Mouse (Mus musculus) midbrain, embryonic 12.5 days (tissue): ENCODE measurements around the gene Musk. TPM values are rescaled to one million over a fixed set of nuclear protein-coding genes. Genes with fewer than 3 reads are reported as not detected.

Source experiments
- ATAC-seq: fragments of 200-750 bp; cut with Nextera tagmentation; 2 replicates; pipeline ENCODE4 v1.8.0; 2017; ENCODE audit warnings: low read depth, moderate TSS enrichment, moderate library complexity; ENCODE audit not compliant: low FRiP score
- H3K27ac ChIP-seq: fragments of 300-500 bp; sonication (generic); replicated peaks from 2 replicates; pipeline ENCODE4 v1.5.1; 2016; ENCODE audit warnings: mild to moderate bottlenecking
- H3K27me3 ChIP-seq: fragments of 300-500 bp; sonication (generic); 2 replicates; pipeline ENCODE4 v1.6.1; 2016; ENCODE audit warnings: mild to moderate bottlenecking
- H3K36me3 ChIP-seq: fragments of 300-500 bp; sonication (generic); 2 replicates; pipeline ENCODE4 v1.6.1; 2016
- H3K4me1 ChIP-seq: fragments of 300-500 bp; sonication (generic); 2 replicates; pipeline ENCODE4 v1.6.1; 2016
- H3K4me2 ChIP-seq: fragments of 300-500 bp; sonication (generic); replicated peaks from 2 replicates; pipeline ENCODE4 v1.6.1; 2016; ENCODE audit warnings: mild to moderate bottlenecking, moderate library complexity
- H3K4me3 ChIP-seq: fragments of 300-500 bp; sonication (generic); 2 replicates; pipeline ENCODE4 v1.5.1; 2016; ENCODE audit warnings: mild to moderate bottlenecking
- H3K9ac ChIP-seq: fragments of 300-500 bp; sonication (generic); replicated peaks from 2 replicates; pipeline ENCODE4 v1.6.1; 2016; ENCODE audit warnings: mild to moderate bottlenecking, moderate library complexity
- H3K9me3 ChIP-seq: fragments of 300-500 bp; sonication (generic); 2 replicates; pipeline ENCODE4 v1.6.1; 2016; ENCODE audit warnings: mild to moderate bottlenecking
- WGBS: fragments of 180-500 bp; shearing (Covaris S2); methylation state at CpG from one replicate; pipeline ENCODE4 v1.1.7; 2016; 5-methylcytosine and 5-hydroxymethylcytosine counted together
- polyA plus RNA-seq: library from polyadenylated mRNA; unstranded; fragments of >200 nt; fragmentation: Nextera tagmentation; extraction: Ambion mirVana; gene quantifications from 2 replicates; pipeline ENCODE4 v1.2.1, GENCODE M21; 2016

Gene Musk
- polyA plus RNA-seq, 1 experiment from 2014 or later: not detected

- Histone ChIP-seq H3K27ac (no peak overlapping the region), H3K9ac (no peak overlapping the region), H3K36me3 (no peaks in the 10 kb centered on the region), H3K4me3 (no peak overlapping the region), H3K27me3 (no peaks in the 10 kb centered on the region), H3K4me1 (no peaks in the 10 kb centered on the region), H3K4me2 (no peak overlapping the region), H3K9me3 (no peaks in the 10 kb centered on the region)
- no peak for ATAC-seq
- 91% methylated on average over 6 of the region's 6 CpGs for WGBS
Measured at GRCm38 (mm10) chr4:58278368-58278767, 7.4 kb upstream of the Musk start.

GRCm38 (mm10) chr4:58280121-58280520 lies 5.6 kb upstream of the Musk start:
- Histone ChIP-seq H3K9me3 (no peaks in the 10 kb centered on the region), H3K27me3 (no peaks in the 10 kb centered on the region), H3K9ac (no peak overlapping the region), H3K4me1 (no peaks in the 10 kb centered on the region), H3K27ac (no peak overlapping the region), H3K36me3 (no peaks in the 10 kb centered on the region), H3K4me3 (no peak overlapping the region), H3K4me2 (no peak overlapping the region)
- ATAC-seq: no peak
- WGBS: 93% methylated on average over 2 of the region's 2 CpGs

- no peaks in the 10 kb centered on the region for H3K27me3 ChIP-seq
- H3K36me3 ChIP-seq: no peaks in the 10 kb centered on the region
- ATAC-seq: no peak
- H3K4me2 ChIP-seq: no peak overlapping the region
- no peak overlapping the region for H3K9ac ChIP-seq
- H3K27ac ChIP-seq: no peak overlapping the region
- H3K4me1 ChIP-seq: no peaks in the 10 kb centered on the region
- no peak overlapping the region for H3K4me3 ChIP-seq
- no peaks in the 10 kb centered on the region for H3K9me3 ChIP-seq
- WGBS: 85% methylated on average over 9 of the region's 9 CpGs
Measured at GRCm38 (mm10) chr4:58286368-58287090, 769 bp downstream of the Musk start.

GRCm38 (mm10) chr4:58288753-58289152 lies 3.0 kb downstream of the Musk start:
- WGBS: 90% methylated on average over 5 of the region's 5 CpGs

GRCm38 (mm10) chr4:58291828-58292227 lies 6.1 kb downstream of the Musk start:
- Histone ChIP-seq H3K4me2 (no peak overlapping the region), H3K4me1 (no peaks in the 10 kb centered on the region), H3K27me3 (no peaks in the 10 kb centered on the region), H3K36me3 (no peaks in the 10 kb centered on the region), H3K27ac (no peak overlapping the region), H3K9me3 (no peaks in the 10 kb centered on the region), H3K9ac (no peak overlapping the region), H3K4me3 (no peak overlapping the region)
- WGBS: 38% methylated on average over 1 of the region's 1 CpGs
- 0 out of 2 replicates have a peak, but pooled peaks have one; percentile 19 for ATAC-seq

More at GRCm38 (mm10) chr4:58288753-58289152, 3.0 kb downstream of the Musk start:
- H3K4me2 ChIP-seq: no peak overlapping the region
- no peak overlapping the region for H3K9ac ChIP-seq
- H3K27ac ChIP-seq: no peak overlapping the region
- H3K9me3 ChIP-seq: no peaks in the 10 kb centered on the region
- H3K4me3 ChIP-seq: no peak overlapping the region
- H3K4me1 ChIP-seq: no peaks in the 10 kb centered on the region
- no peak for ATAC-seq
- H3K27me3 ChIP-seq: no peaks in the 10 kb centered on the region
- H3K36me3 ChIP-seq: no peaks in the 10 kb centered on the region

GRCm38 (mm10) chr4:58293099-58293498 lies 7.3 kb downstream of the Musk start:
- no peak for ATAC-seq
- H3K4me2 ChIP-seq: no peak overlapping the region
- no peaks in the 10 kb centered on the region for H3K36me3 ChIP-seq
- H3K4me3 ChIP-seq: no peak overlapping the region
- no peaks in the 10 kb centered on the region for H3K4me1 ChIP-seq
- no peak overlapping the region for H3K9ac ChIP-seq
- WGBS: 87% methylated on average over 3 of the region's 3 CpGs
- H3K27me3 ChIP-seq: no peaks in the 10 kb centered on the region
- H3K9me3 ChIP-seq: no peaks in the 10 kb centered on the region
- H3K27ac ChIP-seq: no peak overlapping the region

GRCm38 (mm10) chr4:58303862-58304261 lies 18.1 kb downstream of the Musk start:
- no peaks in the 10 kb centered on the region for H3K36me3 ChIP-seq
- 90% methylated on average over 5 of the region's 5 CpGs for whole genome bisulfite sequencing
- ATAC-seq: no peak

GRCm38 (mm10) chr4:58304564-58304963 lies 18.8 kb downstream of the Musk start:
- Histone ChIP-seq H3K27ac (no peak overlapping the region), H3K4me3 (no peak overlapping the region), H3K4me2 (no peak overlapping the region), H3K9me3 (no peaks in the 10 kb centered on the region), H3K9ac (no peak overlapping the region), H3K4me1 (no peaks in the 10 kb centered on the region), H3K27me3 (0 out of 2 replicates have a peak, but pooled peaks cover 2% of the 10 kb centered on the region), H3K36me3 (no peaks in the 10 kb centered on the region)
- ATAC-seq: no peak
- WGBS: 52% methylated on average over 7 of the region's 7 CpGs

More at GRCm38 (mm10) chr4:58303862-58304261, 18.1 kb downstream of the Musk start:
- Histone ChIP-seq H3K27me3 (0 out of 2 replicates have a peak, but pooled peaks cover 2% of the 10 kb centered on the region), H3K27ac (no peak overlapping the region), H3K4me1 (no peaks in the 10 kb centered on the region), H3K4me3 (no peak overlapping the region), H3K9me3 (no peaks in the 10 kb centered on the region), H3K9ac (no peak overlapping the region), H3K4me2 (no peak overlapping the region)

GRCm38 (mm10) chr4:58307421-58307820 lies 21.7 kb downstream of the Musk start:
- H3K9me3 ChIP-seq: no peaks in the 10 kb centered on the region
- no peak overlapping the region for H3K4me2 ChIP-seq
- no peaks in the 10 kb centered on the region for H3K36me3 ChIP-seq
- 81% methylated on average over 2 of the region's 2 CpGs for WGBS
- no peak overlapping the region for H3K27ac ChIP-seq
- no peak overlapping the region for H3K4me3 ChIP-seq
- ATAC-seq: no peak
- H3K4me1 ChIP-seq: no peaks in the 10 kb centered on the region
- 0 out of 2 replicates have a peak, but pooled peaks cover 2% of the 10 kb centered on the region for H3K27me3 ChIP-seq
- no peak overlapping the region for H3K9ac ChIP-seq

- H3K36me3 ChIP-seq: no peaks in the 10 kb centered on the region
- no peak overlapping the region for H3K4me2 ChIP-seq
- ATAC-seq: no peak
- H3K27ac ChIP-seq: no peak overlapping the region
- 0 out of 2 replicates have a peak, but pooled peaks cover under 1% of the 10 kb centered on the region for H3K27me3 ChIP-seq
- no peaks in the 10 kb centered on the region for H3K9me3 ChIP-seq
- no peak overlapping the region for H3K9ac ChIP-seq
- no peaks in the 10 kb centered on the region for H3K4me1 ChIP-seq
- 79% methylated on average over 1 of the region's 1 CpGs for WGBS
- no peak overlapping the region for H3K4me3 ChIP-seq
Measured at GRCm38 (mm10) chr4:58313344-58313743, 27.6 kb downstream of the Musk start.

- Histone ChIP-seq H3K27me3 (no peaks in the 10 kb centered on the region), H3K36me3 (no peaks in the 10 kb centered on the region), H3K9me3 (no peaks in the 10 kb centered on the region), H3K4me3 (no peak overlapping the region), H3K4me2 (no peak overlapping the region), H3K9ac (no peak overlapping the region), H3K27ac (no peak overlapping the region), H3K4me1 (no peaks in the 10 kb centered on the region)
- 72% methylated on average over 4 of the region's 4 CpGs for WGBS
- ATAC-seq: no peak
Measured at GRCm38 (mm10) chr4:58314942-58315508, 29.3 kb downstream of the Musk start.

- no peaks in the 10 kb centered on the region for H3K27me3 ChIP-seq
- no peak overlapping the region for H3K9ac ChIP-seq
- H3K4me3 ChIP-seq: no peak overlapping the region
- no peaks in the 10 kb centered on the region for H3K4me1 ChIP-seq
- ATAC-seq: no peak
- H3K9me3 ChIP-seq: no peaks in the 10 kb centered on the region
- no peak overlapping the region for H3K4me2 ChIP-seq
- no peaks in the 10 kb centered on the region for H3K36me3 ChIP-seq
- WGBS: 83% methylated on average over 3 of the region's 3 CpGs
- no peak overlapping the region for H3K27ac ChIP-seq
Measured at GRCm38 (mm10) chr4:58317536-58317935, 31.8 kb downstream of the Musk start.
